Mouse (Mus musculus): Measurements from ENCODE around the gene Parn. TPM values are rescaled to one million over a fixed set of nuclear protein-coding genes. Genes with fewer than 3 reads are reported as not detected.
"Not testable (repeated sequence)": the region's sequence is repeated elsewhere in the genome, so short reads cannot be mapped to it uniquely, and the experiment has no call there.

The Parn gene
- total and polyA plus RNA-seq, 2 experiments from 2014 or later, result 13.2 to 32.1 TPM

DNA sequence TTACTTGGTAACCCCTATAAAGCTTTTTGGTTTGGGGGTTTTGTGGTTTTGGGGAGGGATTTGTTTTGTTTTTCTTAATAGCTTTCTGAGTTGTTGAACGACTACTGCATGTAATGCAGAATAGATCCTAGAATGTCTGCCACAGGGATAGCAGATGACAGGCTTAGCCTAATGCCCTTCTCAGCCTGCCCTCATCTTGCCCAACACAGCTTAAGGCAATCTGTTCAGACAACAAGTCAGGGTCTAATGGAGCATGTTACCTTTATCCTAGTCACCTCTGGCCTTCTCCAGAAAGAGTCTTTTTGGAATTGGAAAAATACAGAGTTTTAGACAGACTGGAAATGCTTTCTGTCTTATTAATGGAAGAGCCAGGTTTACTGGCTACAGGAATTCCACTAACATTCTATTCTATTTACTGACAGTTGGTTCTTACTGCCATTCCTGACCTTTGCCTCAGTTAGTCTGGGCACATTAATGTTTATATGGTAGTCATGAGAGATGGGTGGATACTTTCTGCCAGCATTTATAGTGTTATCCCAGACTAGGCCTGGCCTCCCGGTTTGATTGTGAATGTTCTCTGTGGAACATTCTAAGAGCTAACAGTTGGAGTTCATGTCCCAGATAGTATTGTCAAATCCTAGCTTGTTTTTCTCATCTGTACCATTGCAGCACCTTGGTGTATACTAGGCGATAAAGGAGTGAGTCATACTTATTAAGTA lies 10.8 kb upstream of the Parn start:
- DNase-seq (ENCODE audit: low spot score) (no peak), ATAC-seq (no peak)
- no peaks in the 10 kb centered on the region; the same call in 1 of the 2 replicates for H3K4me1 ChIP-seq (ENCODE audit: insufficient read depth, low read length)
- H3K27me3 ChIP-seq (ENCODE audit: insufficient read depth, low read length), result no peaks in the 10 kb centered on the region
- no peak for TF ChIP-seq CTCF (IDR thresholded peaks at IDR 0.05; ENCODE audit: low read depth)
- H3K4me2 ChIP-seq (ENCODE audit: low read depth, low read length), result no peak overlapping the region
- H3K9me3 ChIP-seq (ENCODE audit: low read length), result no peaks in the 10 kb centered on the region
- H3K27ac ChIP-seq, result no peak overlapping the region
- H3K36me3 ChIP-seq (ENCODE audit: insufficient read depth, low read length), result peaks cover 15% of the 10 kb centered on the region
- 92% methylated on average over 3 of the region's 3 CpGs for WGBS
- no peak overlapping the region for H3K9ac ChIP-seq (replicated peaks; ENCODE audit: low read length)
- H3K4me3 ChIP-seq (ENCODE audit: low read length), result no peak overlapping the region

DNA sequence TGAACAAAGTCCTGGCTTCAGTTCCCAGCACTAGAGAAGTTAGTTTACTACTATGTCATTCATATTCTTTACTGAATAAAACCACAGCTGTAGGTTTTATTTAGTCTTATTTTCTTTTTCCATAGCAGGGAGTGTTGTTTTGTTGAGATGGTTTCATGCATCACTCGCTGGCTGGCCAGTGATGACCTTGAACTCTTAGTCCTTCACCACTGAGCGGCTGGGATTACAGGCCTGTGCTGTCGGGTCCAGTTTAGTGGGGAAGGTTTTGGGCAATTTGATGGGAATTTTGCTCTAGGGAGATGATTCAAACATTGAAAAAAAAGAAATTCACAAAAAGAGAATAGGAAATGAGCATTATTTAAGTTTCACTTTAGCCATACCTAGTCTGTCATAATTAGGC lies 6.5 kb upstream of the Parn start:
- Histone ChIP-seq H3K27me3 (ENCODE audit: insufficient read depth, low read length) (no peaks in the 10 kb centered on the region), H3K4me3 (ENCODE audit: low read length) (no peak overlapping the region), H3K9ac (replicated peaks; ENCODE audit: low read length) (no peak overlapping the region), H3K4me1 (ENCODE audit: insufficient read depth, low read length) (no peaks in the 10 kb centered on the region; the same call in 1 of the 2 replicates), H3K27ac (no peak overlapping the region), H3K4me2 (ENCODE audit: low read depth, low read length) (no peak overlapping the region), H3K36me3 (ENCODE audit: insufficient read depth, low read length) (peaks cover 15% of the 10 kb centered on the region), H3K9me3 (ENCODE audit: low read length) (no peaks in the 10 kb centered on the region)
- WGBS, result 96% methylated on average over 3 of the region's 3 CpGs
- no peak for TF ChIP-seq CTCF (IDR thresholded peaks at IDR 0.05; ENCODE audit: low read depth)
- ATAC-seq, result no peak
- no peak for DNase-seq (ENCODE audit: low spot score)

DNA sequence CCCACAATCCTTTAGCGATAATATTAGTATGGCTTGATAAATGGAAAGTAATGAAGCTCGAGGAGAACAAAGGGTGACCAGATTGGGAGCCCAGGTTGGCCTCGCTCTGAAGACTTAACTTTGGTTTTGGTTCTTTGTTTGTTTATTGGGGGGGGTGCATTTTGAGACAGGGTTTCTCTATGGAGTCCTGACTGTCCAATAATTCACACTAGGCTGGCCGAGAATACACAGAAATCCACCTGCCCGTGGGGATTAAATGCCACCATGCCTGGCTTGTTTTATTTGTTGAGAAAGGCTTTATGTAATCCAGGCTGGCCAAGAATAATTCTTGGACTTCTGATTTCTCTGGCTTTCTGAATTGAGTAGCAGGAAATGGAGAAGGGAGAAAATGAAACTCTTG lies 5.1 kb upstream of the Parn start:
- H3K4me3 ChIP-seq (ENCODE audit: low read length), result peak overlapping the region; percentile 93
- H3K4me2 ChIP-seq (ENCODE audit: low read depth, low read length), result peak overlapping the region; percentile 78
- H3K36me3 ChIP-seq (ENCODE audit: insufficient read depth, low read length), result peaks cover 15% of the 10 kb centered on the region
- no peak for TF ChIP-seq CTCF (IDR thresholded peaks at IDR 0.05; ENCODE audit: low read depth)
- H3K27me3 ChIP-seq (ENCODE audit: insufficient read depth, low read length), result no peaks in the 10 kb centered on the region
- 77% methylated on average over 5 of the region's 5 CpGs for WGBS
- H3K9me3 ChIP-seq (ENCODE audit: low read length), result no peaks in the 10 kb centered on the region
- no peak overlapping the region for H3K9ac ChIP-seq (replicated peaks; ENCODE audit: low read length)
- no peaks in the 10 kb centered on the region; the same call in 1 of the 2 replicates for H3K4me1 ChIP-seq (ENCODE audit: insufficient read depth, low read length)
- no peak overlapping the region for H3K27ac ChIP-seq
- DNase-seq (ENCODE audit: low spot score) (no peak), ATAC-seq (no peak)

DNA sequence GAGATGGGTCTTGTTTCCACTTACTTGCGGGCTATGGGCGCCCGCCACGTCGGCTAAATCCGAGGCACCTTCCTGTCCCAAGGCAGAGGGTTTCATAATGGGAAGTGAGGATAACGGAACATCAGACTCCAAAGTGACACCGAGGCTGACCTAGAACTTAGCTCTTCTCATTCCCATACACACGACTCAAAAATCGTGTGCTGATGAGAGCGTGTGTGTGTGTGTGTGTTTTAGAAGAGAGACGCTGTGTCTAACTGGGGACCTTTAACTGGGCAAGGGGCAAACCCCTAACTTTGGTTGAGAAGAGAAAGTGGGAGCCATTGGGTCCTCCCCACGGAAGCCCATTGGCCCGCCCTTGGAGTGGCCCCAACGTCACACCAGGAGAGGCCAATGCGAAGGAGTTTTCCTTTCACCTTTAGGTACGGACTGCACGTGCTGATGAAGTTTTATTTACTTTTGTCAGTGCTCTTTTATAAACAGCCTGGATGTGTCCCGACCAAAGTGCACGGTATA lies 4.5 kb upstream of the Parn start:
- peak overlapping the region; percentile 93 for H3K4me3 ChIP-seq (ENCODE audit: low read length)
- H3K4me1 ChIP-seq (ENCODE audit: insufficient read depth, low read length), result no peaks in the 10 kb centered on the region; the same call in 1 of the 2 replicates
- peak; percentile 69 for DNase-seq (ENCODE audit: low spot score)
- WGBS, result 3% methylated on average over 20 of the region's 20 CpGs
- H3K36me3 ChIP-seq (ENCODE audit: insufficient read depth, low read length), result peaks cover 8% of the 10 kb centered on the region; the same call in 1 of the 2 replicates
- H3K9me3 ChIP-seq (ENCODE audit: low read length), result no peaks in the 10 kb centered on the region
- no peaks in the 10 kb centered on the region for H3K27me3 ChIP-seq (ENCODE audit: insufficient read depth, low read length)
- ATAC-seq, result peak; percentile 25; the same call in 1 of the 2 replicates
- peak overlapping the region; percentile 78 for H3K4me2 ChIP-seq (ENCODE audit: low read depth, low read length)
- peak overlapping the region; percentile 87 for H3K9ac ChIP-seq (replicated peaks; ENCODE audit: low read length)
- no peak for TF ChIP-seq CTCF (IDR thresholded peaks at IDR 0.05; ENCODE audit: low read depth)
- H3K27ac ChIP-seq, result peak overlapping the region; percentile 86

DNA sequence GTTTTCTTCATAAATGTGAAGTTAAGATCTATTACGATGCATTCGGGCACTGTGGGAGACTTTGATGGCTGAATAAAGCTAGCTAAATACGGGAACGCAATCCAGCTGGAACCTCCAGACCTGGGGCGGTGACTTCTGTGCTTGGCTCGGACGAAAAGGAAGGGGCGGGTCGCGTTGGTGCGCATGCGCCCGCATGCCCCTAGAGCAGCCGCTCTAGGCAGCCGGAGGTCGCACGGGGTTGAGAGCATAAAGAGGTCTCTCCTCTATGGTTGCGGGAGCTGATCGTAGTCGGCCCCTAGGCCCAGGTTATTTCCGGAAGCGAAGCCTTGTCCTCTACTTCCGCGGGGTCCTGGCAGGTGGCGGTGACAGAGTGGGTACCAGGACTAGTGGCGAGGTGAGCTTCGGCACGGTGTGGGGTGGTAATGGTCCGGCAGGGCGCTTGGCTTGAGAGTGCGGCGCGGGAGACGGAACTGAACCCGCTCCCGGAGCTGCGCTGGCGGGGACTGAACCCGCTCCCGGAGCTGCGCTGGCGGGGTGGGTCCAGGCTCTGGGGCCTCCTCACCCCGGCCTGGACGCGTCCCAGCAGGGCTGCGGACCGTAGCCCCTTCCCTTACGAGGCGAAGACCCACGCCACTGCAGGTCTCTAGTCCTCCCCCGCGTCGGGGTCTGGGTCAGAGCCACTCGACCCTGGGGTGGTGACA lies 3.9 kb upstream of the Parn start, which contains the start of the genes Bfar and 3110001I22Rik:
Bfar (plus strand) TSS at position 174 of the 701 bp plus-strand sequence.
3110001I22Rik (plus strand) TSS at position 245 of the 701 bp plus-strand sequence.
- ATAC-seq (peak; percentile 94), DNase-seq (ENCODE audit: low spot score) (peak; percentile 98)
- H3K4me3 ChIP-seq (ENCODE audit: low read length), result peak within 1 kb of the TSS; percentile 93
- peak within 1 kb of the TSS; percentile 86 for H3K27ac ChIP-seq
- no peaks in the 10 kb centered on the region for H3K9me3 ChIP-seq (ENCODE audit: low read length)
- WGBS, result under 1% methylated on average over 54 of the region's 54 CpGs
- H3K4me1 ChIP-seq (ENCODE audit: insufficient read depth, low read length), result no peaks in the 10 kb centered on the region; the same call in 1 of the 2 replicates
- H3K4me2 ChIP-seq (ENCODE audit: low read depth, low read length), result peak within 1 kb of the TSS; percentile 78
- H3K36me3 ChIP-seq (ENCODE audit: insufficient read depth, low read length), result peaks cover 2% of the 10 kb centered on the region; the same call in 1 of the 2 replicates
- TF ChIP-seq CTCF (IDR thresholded peaks at IDR 0.05; ENCODE audit: low read depth), result peak; percentile 22; the same call in 1 of the 2 replicates
- peak within 1 kb of the TSS; percentile 87 for H3K9ac ChIP-seq (replicated peaks; ENCODE audit: low read length)
- no peaks in the 10 kb centered on the region for H3K27me3 ChIP-seq (ENCODE audit: insufficient read depth, low read length)

DNA sequence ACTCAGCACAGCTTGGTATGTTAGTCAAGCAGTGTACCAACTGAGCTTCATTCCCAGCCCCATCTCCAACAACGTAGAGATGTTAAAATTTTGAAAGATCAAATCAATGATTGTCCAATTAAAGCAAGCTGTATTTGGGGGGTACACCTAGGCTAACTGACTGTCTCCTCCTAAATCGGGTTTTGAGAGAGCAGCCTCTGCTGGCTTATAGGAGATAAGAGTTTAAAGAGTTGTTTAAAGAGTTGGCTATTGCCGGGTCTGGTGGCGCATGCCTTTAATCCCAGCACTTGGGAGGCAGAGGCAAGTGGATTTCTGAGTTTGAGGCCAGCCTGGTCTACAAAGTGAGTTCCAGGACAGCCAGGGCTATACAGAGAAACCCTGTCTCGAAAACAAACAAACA lies 2.9 kb upstream of the Parn start:
- WGBS, result 82% methylated on average over 5 of the region's 5 CpGs
- not testable (repeated sequence) for DNase-seq (ENCODE audit: low spot score)

More for the DNA sequence above, 2.9 kb upstream of the Parn start:
- H3K9ac ChIP-seq (replicated peaks; ENCODE audit: low read length); H3K4me1 ChIP-seq (ENCODE audit: insufficient read depth, low read length); H3K27me3 ChIP-seq (ENCODE audit: insufficient read depth, low read length); H3K36me3 ChIP-seq (ENCODE audit: insufficient read depth, low read length); H3K9me3 ChIP-seq (ENCODE audit: low read length); ATAC-seq; H3K4me3 ChIP-seq (ENCODE audit: low read length): not testable (repeated sequence)
- Histone ChIP-seq H3K27ac (peak overlapping the region; percentile 86), H3K4me2 (ENCODE audit: low read depth, low read length) (0 out of 2 replicates have a peak overlapping the region, but pooled peaks have one; percentile 78)

Measured in hindbrain, postnatal 0 days (tissue).